Mouse (Mus musculus): ENCODE measurements around the gene Olfr601. TPM values are rescaled to one million over a fixed set of nuclear protein-coding genes. Genes with fewer than 3 reads are reported as not detected.

Olfr601 gene
- not detected for polyA plus RNA-seq (2014; fragmentation: Illumina TruSeq; extraction: RNeasy Lipid Tissue Mini Kit (QIAGEN cat#74804); ENCODE audit: low replicate concordance)

DNA sequence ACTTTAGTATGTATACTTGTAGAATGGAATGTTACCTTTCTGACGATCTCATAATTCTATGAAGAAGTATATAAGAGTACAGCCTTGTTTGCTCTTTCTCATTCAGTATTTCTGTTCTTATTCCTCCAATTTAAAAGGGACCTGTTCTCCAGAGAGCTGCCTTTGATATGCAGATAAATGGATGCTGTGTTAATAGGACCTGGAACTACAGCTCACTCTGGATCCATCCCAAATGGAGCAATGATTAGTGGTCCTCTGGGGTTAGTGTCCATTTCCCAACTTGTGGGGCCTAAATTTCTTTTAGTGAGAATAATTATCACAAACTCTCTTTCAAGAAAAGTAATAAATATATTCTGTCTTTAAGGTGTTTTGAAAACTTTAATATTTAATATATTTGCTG lies at the start of gene Olfr601:
TSS of gene Olfr601 (minus strand) at position 101 of the 400 bp plus-strand sequence.

DNA sequence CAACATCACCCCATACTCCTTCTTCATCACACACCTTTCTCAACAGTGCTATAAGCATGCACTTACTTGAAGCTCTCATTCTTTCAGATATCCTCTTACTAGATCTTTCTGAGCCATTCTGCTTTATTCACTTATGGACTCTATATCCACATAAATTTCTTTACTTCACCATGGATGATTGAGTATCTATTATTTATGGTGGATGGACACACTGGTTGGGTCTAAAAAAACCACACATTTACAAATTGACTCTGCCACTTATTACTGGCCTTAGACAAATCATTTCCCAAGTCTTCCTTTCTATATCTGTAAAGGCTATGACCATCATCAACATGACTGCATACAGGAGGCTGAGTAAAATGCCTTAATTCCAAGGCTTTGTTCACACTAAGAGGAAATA lies 23.6 kb upstream of the Olfr601 start, which contains the start of gene Olfr603:
TSS of gene Olfr603 (minus strand) at position 101 of the 400 bp plus-strand sequence.

DNA sequence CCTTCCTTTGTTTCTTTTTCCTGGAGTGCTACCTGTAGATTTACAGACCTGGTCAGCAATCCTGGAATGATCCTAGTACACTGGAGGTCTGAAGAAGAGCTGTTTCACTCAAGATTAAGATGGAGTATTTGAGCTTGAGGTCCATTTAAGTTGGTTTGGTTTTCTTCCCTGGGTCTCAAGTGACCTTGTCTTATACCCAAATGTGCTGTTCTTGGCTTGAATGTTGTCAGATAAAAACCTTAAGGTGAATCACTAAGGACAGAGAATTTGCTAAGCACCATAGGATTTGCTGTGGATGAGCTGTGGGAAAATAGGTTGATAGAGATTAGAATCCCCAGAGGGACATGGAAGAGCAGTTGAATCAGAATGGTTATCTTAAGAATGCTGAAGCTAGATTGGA lies 12.9 kb downstream of the Olfr601 start, which contains the start of gene Olfr600:
TSS of gene Olfr600 (minus strand) at position 101 of the 400 bp plus-strand sequence.

DNA sequence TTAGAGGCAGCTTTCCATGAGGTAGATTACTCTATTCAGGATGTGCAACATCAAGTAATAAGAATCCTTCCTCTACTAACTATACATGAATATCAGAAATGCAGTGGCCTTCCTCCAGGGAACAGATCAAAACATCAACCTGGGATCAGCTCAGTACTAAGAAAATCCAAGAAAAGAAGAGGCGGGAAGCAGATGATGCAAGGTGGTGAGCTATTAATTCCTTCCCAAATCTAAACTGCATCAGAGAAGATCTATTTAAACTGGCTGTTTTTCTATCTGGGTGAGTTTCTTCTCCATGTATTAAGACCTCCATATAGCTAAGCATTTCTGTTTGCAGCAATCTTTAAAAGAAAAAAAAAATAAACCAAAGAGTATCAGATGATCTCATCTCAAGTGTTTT lies 26.8 kb downstream of the Olfr601 start, which contains the start of gene Olfr599:
TSS of gene Olfr599 (plus strand) at position 301 of the 400 bp plus-strand sequence.

DNA sequence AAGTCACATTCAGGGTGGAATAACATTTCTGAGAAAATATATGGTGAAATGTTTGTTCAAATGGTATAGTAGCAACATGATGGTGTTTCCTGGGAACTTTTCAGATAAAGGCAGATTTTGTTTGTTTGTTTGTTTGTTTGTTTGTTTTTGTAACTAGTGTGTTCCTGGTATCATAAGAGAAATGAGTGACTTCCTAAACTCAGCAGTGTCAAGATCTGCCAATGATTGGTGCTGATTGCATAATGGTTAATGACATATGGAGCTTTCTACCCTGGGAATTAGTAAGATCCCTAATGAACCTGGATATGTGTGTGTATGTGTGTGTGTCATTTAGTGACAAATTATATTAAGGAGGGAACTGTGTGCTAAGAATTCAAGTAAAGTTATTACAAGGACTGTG lies 39.2 kb downstream of the Olfr601 start, which contains the start of gene Olfr598:
TSS of gene Olfr598 (plus strand) at position 301 of the 400 bp plus-strand sequence.

DNA sequence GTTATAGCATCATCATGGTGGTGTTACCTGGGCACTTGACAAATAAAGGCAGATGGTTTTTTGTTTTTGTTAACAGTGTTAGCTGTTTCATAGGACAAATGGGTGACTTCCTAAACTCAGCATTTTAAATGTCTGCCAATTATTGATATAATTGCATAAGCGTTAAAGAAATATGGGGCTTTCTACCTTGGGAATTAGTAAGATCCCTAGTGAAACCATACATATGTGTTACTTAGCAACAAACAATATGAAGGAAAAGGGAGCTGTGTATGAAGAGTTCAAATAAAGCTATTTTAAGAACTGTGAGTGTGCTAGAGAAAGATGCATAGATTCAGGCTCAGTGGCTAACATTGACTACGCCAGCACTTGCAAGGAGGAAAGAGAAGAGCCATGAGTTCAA lies 46.4 kb downstream of the Olfr601 start, which contains the start of gene Olfr597:
TSS of gene Olfr597 (plus strand) at position 301 of the 400 bp plus-strand sequence.

Other genes with a start within 250 kb of the Olfr601 start
- not detected for gene Olfr586, start 237.0 kb downstream of the Olfr601 start, polyA plus RNA-seq (2014; fragmentation: Illumina TruSeq; extraction: RNeasy Lipid Tissue Mini Kit (QIAGEN cat#74804); ENCODE audit: low replicate concordance)
- not detected for gene Olfr588-ps1, start 221.8 kb downstream of the Olfr601 start, polyA plus RNA-seq (2014; fragmentation: Illumina TruSeq; extraction: RNeasy Lipid Tissue Mini Kit (QIAGEN cat#74804); ENCODE audit: low replicate concordance)
- not detected for gene Olfr589, start 206.3 kb downstream of the Olfr601 start, polyA plus RNA-seq (2014; fragmentation: Illumina TruSeq; extraction: RNeasy Lipid Tissue Mini Kit (QIAGEN cat#74804); ENCODE audit: low replicate concordance)
- gene Olfr591, start 184.3 kb downstream of the Olfr601 start, polyA plus RNA-seq (2014; fragmentation: Illumina TruSeq; extraction: RNeasy Lipid Tissue Mini Kit (QIAGEN cat#74804); ENCODE audit: low replicate concordance): not detected
- not detected for gene Olfr592, start 177.9 kb downstream of the Olfr601 start, polyA plus RNA-seq (2014; fragmentation: Illumina TruSeq; extraction: RNeasy Lipid Tissue Mini Kit (QIAGEN cat#74804); ENCODE audit: low replicate concordance)
- gene Olfr593, start 150.8 kb downstream of the Olfr601 start, polyA plus RNA-seq (2014; fragmentation: Illumina TruSeq; extraction: RNeasy Lipid Tissue Mini Kit (QIAGEN cat#74804); ENCODE audit: low replicate concordance): not detected
- not detected for gene Olfr594, start 145.7 kb downstream of the Olfr601 start, polyA plus RNA-seq (2014; fragmentation: Illumina TruSeq; extraction: RNeasy Lipid Tissue Mini Kit (QIAGEN cat#74804); ENCODE audit: low replicate concordance)
- gene Usp17ld, start 110.2 kb downstream of the Olfr601 start, polyA plus RNA-seq (2014; fragmentation: Illumina TruSeq; extraction: RNeasy Lipid Tissue Mini Kit (QIAGEN cat#74804); ENCODE audit: low replicate concordance): not detected
- gene Olfr596, start 57.0 kb downstream of the Olfr601 start, polyA plus RNA-seq (2014; fragmentation: Illumina TruSeq; extraction: RNeasy Lipid Tissue Mini Kit (QIAGEN cat#74804); ENCODE audit: low replicate concordance): not detected
- gene Olfr597, start 46.3 kb downstream of the Olfr601 start, polyA plus RNA-seq (2014; fragmentation: Illumina TruSeq; extraction: RNeasy Lipid Tissue Mini Kit (QIAGEN cat#74804); ENCODE audit: low replicate concordance): not detected
- not detected for gene Olfr598, start 39.1 kb downstream of the Olfr601 start, polyA plus RNA-seq (2014; fragmentation: Illumina TruSeq; extraction: RNeasy Lipid Tissue Mini Kit (QIAGEN cat#74804); ENCODE audit: low replicate concordance)
- gene Olfr599, start 26.7 kb downstream of the Olfr601 start, polyA plus RNA-seq (2014; fragmentation: Illumina TruSeq; extraction: RNeasy Lipid Tissue Mini Kit (QIAGEN cat#74804); ENCODE audit: low replicate concordance): not detected
- not detected for gene Olfr600, start 13.0 kb downstream of the Olfr601 start, polyA plus RNA-seq (2014; fragmentation: Illumina TruSeq; extraction: RNeasy Lipid Tissue Mini Kit (QIAGEN cat#74804); ENCODE audit: low replicate concordance)
- not detected for gene Olfr603, start 23.5 kb upstream of the Olfr601 start, polyA plus RNA-seq (2014; fragmentation: Illumina TruSeq; extraction: RNeasy Lipid Tissue Mini Kit (QIAGEN cat#74804); ENCODE audit: low replicate concordance)
- not detected for gene Usp17lc, start 52.4 kb upstream of the Olfr601 start, polyA plus RNA-seq (2014; fragmentation: Illumina TruSeq; extraction: RNeasy Lipid Tissue Mini Kit (QIAGEN cat#74804); ENCODE audit: low replicate concordance)
- not detected for gene Olfr605, start 82.8 kb upstream of the Olfr601 start, polyA plus RNA-seq (2014; fragmentation: Illumina TruSeq; extraction: RNeasy Lipid Tissue Mini Kit (QIAGEN cat#74804); ENCODE audit: low replicate concordance)
- gene Olfr606, start 86.4 kb upstream of the Olfr601 start, polyA plus RNA-seq (2014; fragmentation: Illumina TruSeq; extraction: RNeasy Lipid Tissue Mini Kit (QIAGEN cat#74804); ENCODE audit: low replicate concordance): not detected
- gene Olfr607, start 101.5 kb upstream of the Olfr601 start, polyA plus RNA-seq (2014; fragmentation: Illumina TruSeq; extraction: RNeasy Lipid Tissue Mini Kit (QIAGEN cat#74804); ENCODE audit: low replicate concordance): not detected
- not detected for gene Olfr608, start 107.2 kb upstream of the Olfr601 start, polyA plus RNA-seq (2014; fragmentation: Illumina TruSeq; extraction: RNeasy Lipid Tissue Mini Kit (QIAGEN cat#74804); ENCODE audit: low replicate concordance)
- not detected for gene Olfr609, start 135.4 kb upstream of the Olfr601 start, polyA plus RNA-seq (2014; fragmentation: Illumina TruSeq; extraction: RNeasy Lipid Tissue Mini Kit (QIAGEN cat#74804); ENCODE audit: low replicate concordance)
- gene Olfr610, start 149.5 kb upstream of the Olfr601 start, polyA plus RNA-seq (2014; fragmentation: Illumina TruSeq; extraction: RNeasy Lipid Tissue Mini Kit (QIAGEN cat#74804); ENCODE audit: low replicate concordance): not detected
- gene Olfr611, start 158.2 kb upstream of the Olfr601 start, polyA plus RNA-seq (2014; fragmentation: Illumina TruSeq; extraction: RNeasy Lipid Tissue Mini Kit (QIAGEN cat#74804); ENCODE audit: low replicate concordance): not detected
- not detected for gene Olfr612, start 180.1 kb upstream of the Olfr601 start, polyA plus RNA-seq (2014; fragmentation: Illumina TruSeq; extraction: RNeasy Lipid Tissue Mini Kit (QIAGEN cat#74804); ENCODE audit: low replicate concordance)
- not detected for gene Olfr613, start 185.4 kb upstream of the Olfr601 start, polyA plus RNA-seq (2014; fragmentation: Illumina TruSeq; extraction: RNeasy Lipid Tissue Mini Kit (QIAGEN cat#74804); ENCODE audit: low replicate concordance)
- gene Olfr615, start 193.4 kb upstream of the Olfr601 start, polyA plus RNA-seq (2014; fragmentation: Illumina TruSeq; extraction: RNeasy Lipid Tissue Mini Kit (QIAGEN cat#74804); ENCODE audit: low replicate concordance): not detected
- not detected for gene Olfr616, start 206.5 kb upstream of the Olfr601 start, polyA plus RNA-seq (2014; fragmentation: Illumina TruSeq; extraction: RNeasy Lipid Tissue Mini Kit (QIAGEN cat#74804); ENCODE audit: low replicate concordance)
- gene Olfr617, start 210.4 kb upstream of the Olfr601 start, polyA plus RNA-seq (2014; fragmentation: Illumina TruSeq; extraction: RNeasy Lipid Tissue Mini Kit (QIAGEN cat#74804); ENCODE audit: low replicate concordance): not detected
- gene Olfr618, start 227.4 kb upstream of the Olfr601 start, polyA plus RNA-seq (2014; fragmentation: Illumina TruSeq; extraction: RNeasy Lipid Tissue Mini Kit (QIAGEN cat#74804); ENCODE audit: low replicate concordance): not detected
- gene Olfr619, start 237.9 kb upstream of the Olfr601 start, polyA plus RNA-seq (2014; fragmentation: Illumina TruSeq; extraction: RNeasy Lipid Tissue Mini Kit (QIAGEN cat#74804); ENCODE audit: low replicate concordance): not detected
- not detected for gene Olfr620, start 249.9 kb upstream of the Olfr601 start, polyA plus RNA-seq (2014; fragmentation: Illumina TruSeq; extraction: RNeasy Lipid Tissue Mini Kit (QIAGEN cat#74804); ENCODE audit: low replicate concordance)

Measured in small intestine, adult 10 weeks (tissue).